Mouse (Mus musculus) limb, embryonic 10.5 days (tissue): ENCODE results near the gene G430095P16Rik. TPM values are rescaled to one million over a fixed set of nuclear protein-coding genes. Genes with fewer than 3 reads are reported as not detected.
A peak's percentile ranks its signal among the peaks of the same experiment; 100 is the strongest.

Experiments used
- DNase-seq: peaks from one replicate; pipeline ENCODE4 v3.0.0-alpha.2; 2017; ENCODE audit warnings: low spot score
- H3K27ac ChIP-seq: fragments of 300-500 bp; sonication (generic); 2 replicates; pipeline ENCODE4 v1.5.1; 2016; ENCODE audit warnings: mild to moderate bottlenecking
- H3K27me3 ChIP-seq: fragments of 300-500 bp; sonication (generic); 2 replicates; pipeline ENCODE4 v1.6.1; 2016; ENCODE audit warnings: low read depth, mild to moderate bottlenecking; ENCODE audit not compliant: poor library complexity, severe bottlenecking
- H3K36me3 ChIP-seq: fragments of 300-500 bp; sonication (generic); 2 replicates; pipeline ENCODE4 v1.6.1; 2016; ENCODE audit warnings: mild to moderate bottlenecking, moderate library complexity
- H3K4me1 ChIP-seq: fragments of 300-500 bp; sonication (generic); 2 replicates; pipeline ENCODE4 v1.6.1; 2016
- H3K4me3 ChIP-seq: fragments of 300-500 bp; sonication (generic); 2 replicates; pipeline ENCODE4 v1.5.1; 2016; ENCODE audit warnings: mild to moderate bottlenecking, moderate library complexity
- H3K9me3 ChIP-seq: fragments of 300-500 bp; sonication (generic); replicated peaks from 2 replicates; pipeline ENCODE4 v1.6.1; 2016; ENCODE audit warnings: mild to moderate bottlenecking
- WGBS: fragments of 180-500 bp; shearing (Covaris S2); methylation state at CpG from one replicate; pipeline ENCODE4 v1.1.7; 2016; 5-methylcytosine and 5-hydroxymethylcytosine counted together
- polyA plus RNA-seq: library from polyadenylated mRNA; unstranded; fragments of >200 nt; fragmentation: Nextera tagmentation; extraction: Ambion mirVana; gene quantifications from 2 replicates; pipeline ENCODE4 v1.2.1, GENCODE M21; 2016

G430095P16Rik gene
- polyA plus RNA-seq, 1 experiment from 2014 or later, result 8.1 TPM

DNA sequence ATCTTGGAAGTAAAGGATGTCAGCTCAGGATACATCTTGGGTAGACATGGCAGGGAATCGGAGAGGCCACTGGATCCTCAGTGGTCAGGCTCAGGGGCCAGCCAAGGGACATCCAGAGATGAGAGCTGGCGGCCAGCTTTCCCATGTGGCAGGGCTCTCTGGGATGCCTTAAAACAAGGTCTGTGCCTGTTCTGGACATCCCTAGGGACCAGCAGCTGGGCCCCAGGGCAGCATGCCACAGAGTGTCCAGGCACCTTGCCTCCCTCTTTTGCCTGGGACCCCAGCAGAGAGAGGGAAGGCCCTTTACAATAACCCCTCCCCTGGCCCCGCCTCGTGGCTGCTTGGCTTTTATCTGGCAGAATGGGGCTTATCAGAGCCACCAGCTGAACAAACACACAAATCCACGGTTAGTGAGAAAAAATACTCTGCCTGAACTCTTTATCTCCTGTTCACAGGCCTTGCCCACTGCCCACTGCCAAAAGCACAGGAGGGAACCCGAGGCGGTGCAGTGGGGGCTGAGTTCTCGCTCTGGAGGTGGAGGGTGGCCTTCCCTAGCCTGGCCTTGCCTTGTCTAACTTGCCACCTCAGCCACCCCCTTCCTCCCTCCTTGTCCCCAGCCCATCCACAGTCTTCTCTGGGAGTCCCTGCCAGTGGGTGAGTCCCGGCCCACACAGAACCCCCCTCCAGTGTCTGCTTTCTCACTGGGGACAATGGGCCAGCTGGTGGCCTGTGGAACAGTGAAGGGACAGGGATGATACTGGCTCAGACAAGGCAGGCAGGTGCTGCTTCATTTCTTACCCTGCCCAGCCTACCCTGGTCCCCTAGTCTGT lies 7.9 kb downstream of the G430095P16Rik start:
- no peaks in the 10 kb centered on the region for H3K9me3 ChIP-seq
- 48% methylated on average over 9 of the region's 9 CpGs for WGBS
- H3K4me1 ChIP-seq, result peaks cover 59% of the 10 kb centered on the region
- H3K27me3 ChIP-seq, result peaks cover 95% of the 10 kb centered on the region
- peak overlapping the region; percentile 66 for H3K27ac ChIP-seq
- DNase-seq, result no peak
- peaks cover 12% of the 10 kb centered on the region; the same call in 1 of the 2 replicates for H3K36me3 ChIP-seq
- peak overlapping the region; percentile 6 for H3K4me3 ChIP-seq

DNA sequence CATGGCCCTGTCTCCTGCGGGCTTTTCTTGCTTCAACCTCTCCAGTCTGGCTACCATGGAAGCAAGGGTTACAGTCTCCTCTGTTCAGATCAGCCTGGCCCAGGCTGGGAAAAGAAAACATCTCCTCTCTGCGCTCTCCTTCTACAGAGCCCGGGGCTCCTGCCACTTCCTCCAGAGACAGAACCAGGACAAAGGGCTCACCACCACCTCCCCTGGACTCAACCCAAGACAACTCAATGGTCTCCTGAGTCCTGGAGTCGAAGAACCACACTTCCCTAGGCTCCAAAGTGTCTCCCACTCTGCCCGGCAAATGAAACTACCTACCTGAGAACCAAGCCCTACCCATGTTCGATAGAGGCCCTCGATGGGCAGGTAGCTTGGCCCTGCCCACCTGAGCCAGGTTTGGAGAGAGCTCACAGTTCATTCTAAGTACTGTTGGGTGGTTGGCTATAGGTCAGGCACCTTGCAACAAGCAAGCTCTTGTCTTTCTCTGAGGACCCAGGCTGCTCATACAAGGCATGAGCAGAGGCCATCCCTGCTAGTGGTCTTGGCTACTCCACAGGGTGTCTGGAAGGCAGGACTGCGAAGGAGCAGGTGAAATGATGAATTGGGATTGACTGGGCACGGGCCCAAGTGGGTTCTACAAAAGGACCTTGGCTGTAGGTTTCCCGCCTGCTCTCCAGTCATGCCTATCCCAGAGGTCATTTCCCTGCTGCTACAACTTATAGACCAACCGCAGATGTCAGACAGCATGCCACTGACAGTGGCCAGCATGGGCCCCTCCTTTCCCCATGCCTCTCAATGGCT lies 8.8 kb downstream of the G430095P16Rik start:
- no peak for DNase-seq
- peaks cover 95% of the 10 kb centered on the region for H3K27me3 ChIP-seq
- H3K4me1 ChIP-seq, result peaks cover 59% of the 10 kb centered on the region

GRCm38 (mm10) chr8:84732545-84732944 lies 9.7 kb downstream of the G430095P16Rik start:
- DNase-seq, result no peak
- 82% methylated on average over 5 of the region's 5 CpGs for WGBS
- peaks cover 97% of the 10 kb centered on the region for H3K27me3 ChIP-seq
- H3K36me3 ChIP-seq, result no peaks in the 10 kb centered on the region; the same call in 1 of the 2 replicates
- no peak overlapping the region for H3K4me3 ChIP-seq
- H3K9me3 ChIP-seq, result no peaks in the 10 kb centered on the region
- H3K27ac ChIP-seq, result peak overlapping the region; percentile 46; the same call in 1 of the 2 replicates
- H3K4me1 ChIP-seq, result peaks cover 61% of the 10 kb centered on the region

More for the DNA sequence above, 8.8 kb downstream of the G430095P16Rik start:
- peak overlapping the region; percentile 66 for H3K27ac ChIP-seq
- WGBS, result 78% methylated on average over 11 of the region's 11 CpGs
- H3K36me3 ChIP-seq, result peaks cover 8% of the 10 kb centered on the region; the same call in 1 of the 2 replicates
- no peak overlapping the region for H3K4me3 ChIP-seq
- no peaks in the 10 kb centered on the region for H3K9me3 ChIP-seq

DNA sequence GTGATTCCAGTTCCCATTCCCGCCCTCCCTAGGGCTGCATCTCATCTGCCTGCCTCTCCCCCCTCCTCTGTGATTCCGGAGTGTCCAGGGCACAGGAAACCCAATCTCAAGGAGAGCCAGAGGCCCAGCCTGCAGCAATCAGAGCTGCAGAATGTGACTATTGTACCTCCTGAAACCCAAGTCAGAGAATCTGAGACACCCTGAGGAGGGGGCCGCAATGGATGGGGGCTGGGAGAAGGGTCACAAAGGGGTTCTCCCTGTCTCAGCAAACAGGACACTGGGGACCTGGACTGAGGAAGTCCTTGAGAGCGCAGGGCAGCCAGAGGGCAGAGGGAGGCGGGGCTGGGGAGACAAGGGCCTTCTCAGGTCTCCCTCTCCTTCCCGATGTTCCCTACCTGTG lies 10.2 kb downstream of the G430095P16Rik start:
- Histone ChIP-seq H3K9me3 (no peaks in the 10 kb centered on the region), H3K4me3 (no peak overlapping the region), H3K36me3 (no peaks in the 10 kb centered on the region), H3K27ac (peak overlapping the region; percentile 46; the same call in 1 of the 2 replicates), H3K27me3 (peaks cover 97% of the 10 kb centered on the region), H3K4me1 (peaks cover 65% of the 10 kb centered on the region)
- WGBS, result 53% methylated on average over 6 of the region's 6 CpGs
- DNase-seq, result no peak

DNA sequence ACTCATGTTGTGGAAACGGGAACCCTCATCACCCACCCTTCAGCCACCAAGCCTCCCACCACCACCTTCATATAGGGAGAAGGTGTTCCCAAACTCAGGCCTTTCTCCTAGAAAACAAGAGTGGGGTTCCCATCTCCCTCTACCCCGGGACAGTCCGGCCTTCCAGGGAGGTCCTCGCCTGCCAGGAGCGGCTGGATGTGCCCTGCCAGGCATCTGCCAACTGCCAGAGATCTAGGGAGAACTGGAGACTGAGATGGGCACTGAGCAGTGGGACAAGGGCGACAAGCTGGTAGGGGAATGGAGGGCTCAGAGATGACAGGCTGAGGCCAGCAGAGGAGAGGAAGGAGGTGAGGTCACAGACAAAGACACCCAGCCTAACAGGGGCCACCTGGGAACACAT lies 11.2 kb downstream of the G430095P16Rik start:
- 86% methylated on average over 6 of the region's 6 CpGs for WGBS
- H3K27ac ChIP-seq, result 0 out of 2 replicates have a peak overlapping the region, but pooled peaks have one; percentile 47
- H3K9me3 ChIP-seq, result no peaks in the 10 kb centered on the region
- H3K4me1 ChIP-seq, result peaks cover 68% of the 10 kb centered on the region
- H3K27me3 ChIP-seq, result peaks cover 98% of the 10 kb centered on the region
- H3K36me3 ChIP-seq, result no peaks in the 10 kb centered on the region
- DNase-seq, result no peak
- no peak overlapping the region for H3K4me3 ChIP-seq

DNA sequence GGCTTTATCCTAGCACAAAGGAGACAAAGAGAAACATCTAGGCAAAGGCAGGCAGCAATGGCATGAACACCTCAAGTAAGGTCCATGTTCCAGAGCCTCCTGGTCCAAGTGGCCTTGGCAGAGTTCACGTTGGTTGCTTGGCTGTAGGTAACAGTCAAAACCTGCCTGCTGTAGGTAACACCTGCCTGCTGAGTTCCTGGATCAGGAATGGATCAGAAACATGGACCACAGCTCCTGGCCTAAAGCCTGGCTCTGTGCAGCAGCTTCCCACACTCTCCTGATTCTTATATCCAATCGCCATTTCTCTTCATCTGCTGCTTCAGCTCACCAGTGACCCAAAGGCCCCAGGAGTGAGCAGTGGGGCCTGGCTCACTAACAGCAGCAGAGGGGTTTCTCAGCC lies 11.9 kb downstream of the G430095P16Rik start:
- H3K36me3 ChIP-seq, result no peaks in the 10 kb centered on the region
- no peak for DNase-seq
- 78% methylated on average over 2 of the region's 2 CpGs for WGBS
- H3K27ac ChIP-seq, result 0 out of 2 replicates have a peak overlapping the region, but pooled peaks have one; percentile 63
- H3K27me3 ChIP-seq, result peaks cover 100% of the 10 kb centered on the region
- peaks cover 75% of the 10 kb centered on the region for H3K4me1 ChIP-seq
- no peaks in the 10 kb centered on the region for H3K9me3 ChIP-seq
- no peak overlapping the region for H3K4me3 ChIP-seq

DNA sequence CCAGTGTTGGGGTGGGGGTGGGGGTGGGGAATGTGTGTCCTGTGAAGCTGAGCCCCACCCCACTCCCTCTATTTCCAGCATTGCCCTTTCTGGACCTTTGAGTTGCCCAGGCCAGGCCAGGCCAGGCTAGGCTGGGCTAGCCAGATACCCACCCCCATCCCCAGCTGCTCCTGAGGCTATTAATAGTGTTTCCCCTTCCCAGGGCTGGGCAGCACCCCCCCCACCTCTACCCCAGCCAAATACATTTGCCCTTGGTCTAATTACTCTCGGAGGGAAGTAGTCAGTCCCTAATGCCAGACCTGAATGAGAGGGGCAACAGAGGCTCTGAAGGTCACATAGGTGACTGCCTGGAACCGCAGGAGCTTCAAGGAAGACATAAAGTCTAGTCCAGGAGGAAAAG lies 12.8 kb downstream of the G430095P16Rik start:
- Histone ChIP-seq H3K9me3 (no peaks in the 10 kb centered on the region), H3K4me1 (peaks cover 77% of the 10 kb centered on the region), H3K4me3 (0 out of 2 replicates have a peak overlapping the region, but pooled peaks have one; percentile 4), H3K27ac (peak overlapping the region; percentile 63), H3K36me3 (no peaks in the 10 kb centered on the region), H3K27me3 (peaks cover 100% of the 10 kb centered on the region)
- WGBS, result 43% methylated on average over 2 of the region's 2 CpGs
- DNase-seq, result no peak

DNA sequence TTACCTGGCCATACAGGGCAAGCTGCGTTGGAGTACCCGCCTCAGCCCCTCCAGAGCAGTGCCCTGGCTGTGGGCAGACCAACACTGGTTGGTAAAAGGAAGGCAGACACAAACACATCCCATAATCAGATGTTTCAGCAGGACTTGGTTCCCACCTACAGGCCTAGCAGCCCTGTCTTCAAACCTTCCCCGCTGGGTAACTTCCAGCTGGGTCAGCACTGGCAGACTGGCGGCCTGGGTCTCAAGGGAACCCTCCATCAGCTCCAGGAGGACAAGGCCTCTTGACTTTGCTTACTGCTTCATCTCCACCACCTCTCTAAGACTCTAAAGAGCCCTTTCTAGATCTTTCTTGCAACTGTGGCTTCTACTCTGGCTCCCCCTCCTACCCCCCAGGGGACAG lies 13.7 kb downstream of the G430095P16Rik start:
- H3K9me3 ChIP-seq, result no peaks in the 10 kb centered on the region
- no peak for DNase-seq
- peak overlapping the region; percentile 63 for H3K27ac ChIP-seq
- no peak overlapping the region for H3K4me3 ChIP-seq
- H3K36me3 ChIP-seq, result no peaks in the 10 kb centered on the region
- peaks cover 81% of the 10 kb centered on the region for H3K4me1 ChIP-seq
- WGBS, result 72% methylated on average over 4 of the region's 4 CpGs
- H3K27me3 ChIP-seq, result peaks cover 100% of the 10 kb centered on the region

DNA sequence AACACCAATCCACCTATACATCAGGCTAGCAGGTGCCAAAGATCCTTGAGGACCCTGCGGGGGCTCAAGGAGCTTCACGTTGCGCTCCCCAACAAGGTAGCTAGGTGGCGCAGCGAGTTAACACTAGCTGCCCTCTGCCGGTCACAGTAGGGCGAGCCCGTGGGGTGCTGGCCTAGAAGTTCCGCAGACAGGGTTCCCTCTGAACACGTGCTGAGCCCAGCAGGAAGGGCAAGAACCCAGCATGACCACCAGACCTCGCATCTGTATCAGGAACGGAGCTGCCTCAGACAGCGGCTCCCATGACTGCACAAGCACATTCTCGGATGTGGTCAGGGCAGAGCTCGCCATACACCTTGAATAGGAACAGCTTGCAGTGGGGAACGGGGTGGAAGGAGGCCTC lies 14.8 kb downstream of the G430095P16Rik start:
- H3K27ac ChIP-seq, result peak overlapping the region; percentile 95
- no peaks in the 10 kb centered on the region for H3K9me3 ChIP-seq
- peaks cover 86% of the 10 kb centered on the region for H3K4me1 ChIP-seq
- H3K27me3 ChIP-seq, result peaks cover 100% of the 10 kb centered on the region
- no peaks in the 10 kb centered on the region for H3K36me3 ChIP-seq
- whole genome bisulfite sequencing, result under 1% methylated on average over 16 of the region's 16 CpGs
- DNase-seq, result peak; percentile 88
- peak overlapping the region; percentile 33 for H3K4me3 ChIP-seq

GRCm38 (mm10) chr8:84738266-84738665 lies 15.5 kb downstream of the G430095P16Rik start:
- Histone ChIP-seq H3K27ac (peak overlapping the region; percentile 95), H3K4me3 (peak overlapping the region; percentile 33)

DNA sequence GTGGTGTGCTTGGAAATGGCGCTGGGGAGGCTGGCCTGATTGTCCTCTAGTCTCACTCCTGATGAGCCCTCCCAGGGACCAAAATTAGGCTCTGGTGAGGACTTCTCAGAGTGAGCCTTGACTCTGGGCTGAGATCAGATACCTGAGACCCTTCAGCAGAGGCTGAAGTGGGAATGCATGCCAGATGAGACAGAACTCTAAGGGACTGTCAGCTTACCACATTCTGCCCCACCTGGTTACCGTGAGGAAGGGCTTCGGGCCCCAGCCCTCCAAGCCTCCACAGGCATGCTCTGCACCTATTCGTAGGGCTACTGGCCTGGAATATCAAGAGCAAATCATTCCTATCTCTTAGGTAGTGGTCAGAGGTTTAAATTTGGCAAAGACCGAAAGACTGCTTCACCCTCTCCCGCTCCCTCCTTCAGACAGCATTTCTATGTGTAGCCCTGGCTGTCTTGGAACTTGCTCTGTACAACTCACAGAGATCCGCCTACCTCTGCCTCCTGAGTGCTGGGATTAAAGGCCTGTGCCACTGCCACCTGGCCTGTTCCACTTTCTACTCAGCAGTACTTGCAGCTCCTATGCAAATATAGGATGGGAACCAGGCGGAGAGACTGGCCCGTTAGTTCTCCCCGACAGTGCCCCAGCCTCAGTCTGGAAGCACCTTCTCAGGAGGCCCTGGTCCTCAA lies 16.1 kb downstream of the G430095P16Rik start:
- Histone ChIP-seq H3K9me3 (no peaks in the 10 kb centered on the region), H3K36me3 (no peaks in the 10 kb centered on the region), H3K27ac (peak overlapping the region; percentile 95), H3K27me3 (peaks cover 100% of the 10 kb centered on the region), H3K4me3 (peak overlapping the region; percentile 33), H3K4me1 (peaks cover 89% of the 10 kb centered on the region)
- WGBS, result 32% methylated on average over 10 of the region's 10 CpGs
- DNase-seq, result no peak

More at GRCm38 (mm10) chr8:84738266-84738665, 15.5 kb downstream of the G430095P16Rik start:
- WGBS, result 1% methylated on average over 10 of the region's 10 CpGs
- peaks cover 100% of the 10 kb centered on the region for H3K27me3 ChIP-seq
- peak; percentile 68 for DNase-seq
- no peaks in the 10 kb centered on the region for H3K36me3 ChIP-seq
- H3K9me3 ChIP-seq, result no peaks in the 10 kb centered on the region
- peaks cover 86% of the 10 kb centered on the region for H3K4me1 ChIP-seq

- no peak overlapping the region for H3K4me3 ChIP-seq
- peaks cover 94% of the 10 kb centered on the region for H3K4me1 ChIP-seq
- WGBS, result 0% methylated on average over 1 of the region's 1 CpGs
- peak overlapping the region; percentile 95 for H3K27ac ChIP-seq
- DNase-seq, result no peak
- H3K27me3 ChIP-seq, result peaks cover 100% of the 10 kb centered on the region
- H3K9me3 ChIP-seq, result no peaks in the 10 kb centered on the region
- H3K36me3 ChIP-seq, result no peaks in the 10 kb centered on the region
Observed at GRCm38 (mm10) chr8:84739401-84739742, 16.6 kb downstream of the G430095P16Rik start.
